Mouse (Mus musculus) cortical plate, adult 2 months (tissue): ENCODE data around the gene Ndc1.

Experiments used
- CTCF ChIP-seq: fragments of 200-500 bp; IDR thresholded peaks from 2 replicates; pipeline ENCODE4 v1.5.1; 2011; ENCODE audit warnings: mild to moderate bottlenecking, control low read depth, low read length; ENCODE audit not compliant: insufficient read depth; ENCODE audit errors: extremely low read depth
- POLR2A ChIP-seq: fragments of 200-500 bp; IDR thresholded peaks from 2 replicates; pipeline ENCODE4 v1.6.1; 2011; ENCODE audit warnings: mild to moderate bottlenecking, low read length, control low read depth; ENCODE audit not compliant: insufficient read depth; ENCODE audit errors: extremely low read depth

GRCm38 (mm10) chr4:107420202-107420601, 52.6 kb downstream of the Ndc1 start:
- TF ChIP-seq CTCF = no peak
- no peak for TF ChIP-seq POLR2A
